In the genomic region with DNA sequence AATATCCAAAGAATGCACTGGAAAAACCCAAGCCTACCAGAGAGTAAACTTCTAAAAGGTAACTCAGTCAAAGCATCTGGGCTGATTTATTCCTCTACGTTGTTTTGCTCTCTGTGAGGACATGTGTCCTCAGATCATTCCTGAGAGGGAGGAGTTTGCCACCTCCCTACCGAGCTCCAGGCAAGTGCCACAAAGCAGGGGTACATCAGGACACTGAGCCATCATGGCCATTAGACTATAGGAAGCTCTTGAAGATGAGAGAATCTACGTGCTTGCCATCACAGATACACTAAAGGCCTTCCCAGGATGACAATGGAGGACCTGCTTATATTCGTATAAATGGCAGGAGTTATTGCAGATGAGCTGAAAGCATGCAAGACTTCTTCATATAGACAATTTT, we compare ENCODE assay signal across 17 mouse cellular contexts.
"Had no signal": no experiment of that assay in that cellular context is flagged by ENCODE, and none has a peak within 500 bp of the region (broad histone marks: within the 10 kb centered on the region; RNA-seq: fewer than 3 reads in every experiment).

No protein-coding gene starts in this region.

- H3K27ac ChIP-seq: lung, embryonic 15.5 days; macrophage; midbrain, embryonic 13.5 days; midbrain, embryonic 15.5 days; neural tube, embryonic 12.5 days; stomach, embryonic 15.5 days; stomach, postnatal 0 days had no signal

- DNase-seq: lung, adult 2 months; lung, postnatal 14 days; lung, postnatal 36 days; right cerebral cortex, postnatal 14 days; thymus, adult 2 months; thymus, postnatal 25 days; thymus, postnatal 4 days had no signal

- ATAC-seq: lung, postnatal 0 days; midbrain, embryonic 13.5 days; midbrain, embryonic 15.5 days had no signal

- H3K9ac ChIP-seq: lung, embryonic 15.5 days; midbrain, embryonic 13.5 days; midbrain, embryonic 15.5 days; neural tube, embryonic 12.5 days; stomach, embryonic 15.5 days had no signal

- H3K36me3 ChIP-seq: lung, embryonic 15.5 days; midbrain, embryonic 15.5 days; neural tube, embryonic 12.5 days; stomach, embryonic 15.5 days had no signal

- H3K27me3 ChIP-seq: lung, embryonic 15.5 days; megakaryocyte, embryonic 14.5 days; midbrain, embryonic 13.5 days; midbrain, embryonic 15.5 days; neural tube, embryonic 12.5 days; stomach, embryonic 15.5 days had no signal

- H3K4me3 ChIP-seq: lung, embryonic 15.5 days; megakaryocyte, embryonic 14.5 days; midbrain, embryonic 13.5 days; midbrain, embryonic 15.5 days; neural tube, embryonic 12.5 days; stomach, embryonic 15.5 days had no signal

- H3K4me2 ChIP-seq: lung, embryonic 15.5 days; midbrain, embryonic 11.5 days; midbrain, embryonic 13.5 days; midbrain, embryonic 15.5 days; neural tube, embryonic 12.5 days; stomach, embryonic 15.5 days had no signal

- H3K4me1 ChIP-seq: midbrain, embryonic 15.5 days; stomach, embryonic 15.5 days had no signal

- H3K9me3 ChIP-seq: midbrain, embryonic 15.5 days; neural tube, embryonic 12.5 days; stomach, embryonic 15.5 days had no signal
